Mouse (Mus musculus): ENCODE measurements around the gene Mydgf. TPM values are rescaled to one million over a fixed set of nuclear protein-coding genes. Genes with fewer than 3 reads are reported as not detected.

Mydgf gene
- 102 and 109 TPM in 2 replicates for polyA plus RNA-seq (2015; fragmentation: Nextera tagmentation; extraction: Ambion mirVana)

DNA sequence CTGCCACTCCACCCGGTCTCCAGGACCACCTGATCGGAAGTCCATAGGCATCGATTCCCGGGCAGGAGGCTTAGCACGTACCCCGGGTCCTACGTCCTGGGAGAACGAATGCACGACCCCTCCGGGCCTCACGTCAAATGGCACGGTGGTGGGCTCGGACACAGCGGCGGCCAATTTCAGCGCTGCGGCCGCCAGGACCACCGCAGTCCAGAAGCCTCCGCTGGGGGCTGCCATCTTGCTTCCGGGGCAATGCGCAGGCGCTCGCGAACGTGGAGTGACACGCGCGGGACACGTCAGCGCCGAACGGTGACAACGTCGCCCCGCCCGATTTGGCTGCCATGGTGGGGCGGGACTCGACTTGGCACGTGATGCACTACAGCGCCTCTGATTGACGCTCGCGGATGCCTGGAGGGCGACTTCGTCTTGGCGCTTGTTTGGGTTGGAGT lies at the start of gene Mydgf:
Gene Mydgf (minus strand): TSS at position 263 of the 446 bp plus-strand sequence.
- peak within 1 kb of the TSS; percentile 90 for H3K4me3 ChIP-seq (ENCODE audit: low read length)
- H3K9ac ChIP-seq (replicated peaks; ENCODE audit: low read length), result peak within 1 kb of the TSS; percentile 84
- H3K4me2 ChIP-seq (replicated peaks; ENCODE audit: low read depth, low read length), result peak within 1 kb of the TSS; percentile 79
- H3K27ac ChIP-seq (ENCODE audit: low read length), result peak within 1 kb of the TSS; percentile 73
- no peaks in the 10 kb centered on the region for H3K27me3 ChIP-seq (ENCODE audit: insufficient read depth, low read length)
- ATAC-seq (ENCODE audit: low FRiP score, low TSS enrichment), result peak; percentile 89
- under 1% methylated on average over 47 of the region's 47 CpGs for WGBS
- peaks cover 33% of the 10 kb centered on the region for H3K36me3 ChIP-seq (ENCODE audit: insufficient read depth, low read length)
- H3K9me3 ChIP-seq (ENCODE audit: low read length), result no peaks in the 10 kb centered on the region
- peaks cover 28% of the 10 kb centered on the region for H3K4me1 ChIP-seq (ENCODE audit: insufficient read depth, low read length)

- no peak overlapping the region for H3K4me3 ChIP-seq (ENCODE audit: low read length)
- no peaks in the 10 kb centered on the region for H3K27me3 ChIP-seq (ENCODE audit: insufficient read depth, low read length)
- no peak overlapping the region for H3K9ac ChIP-seq (replicated peaks; ENCODE audit: low read length)
- H3K36me3 ChIP-seq (ENCODE audit: insufficient read depth, low read length), result no peaks in the 10 kb centered on the region
- 62% methylated on average over 8 of the region's 8 CpGs for WGBS
- ATAC-seq (ENCODE audit: low FRiP score, low TSS enrichment), result no peak
- H3K9me3 ChIP-seq (ENCODE audit: low read length), result no peaks in the 10 kb centered on the region
- no peak overlapping the region for H3K27ac ChIP-seq (ENCODE audit: low read length)
- H3K4me2 ChIP-seq (replicated peaks; ENCODE audit: low read depth, low read length), result no peak overlapping the region
- H3K4me1 ChIP-seq (ENCODE audit: insufficient read depth, low read length), result peaks cover 3% of the 10 kb centered on the region; the same call in 1 of the 2 replicates
Measured at GRCm38 (mm10) chr17:56233389-56233788, 49.7 kb upstream of the Mydgf start.

DNA sequence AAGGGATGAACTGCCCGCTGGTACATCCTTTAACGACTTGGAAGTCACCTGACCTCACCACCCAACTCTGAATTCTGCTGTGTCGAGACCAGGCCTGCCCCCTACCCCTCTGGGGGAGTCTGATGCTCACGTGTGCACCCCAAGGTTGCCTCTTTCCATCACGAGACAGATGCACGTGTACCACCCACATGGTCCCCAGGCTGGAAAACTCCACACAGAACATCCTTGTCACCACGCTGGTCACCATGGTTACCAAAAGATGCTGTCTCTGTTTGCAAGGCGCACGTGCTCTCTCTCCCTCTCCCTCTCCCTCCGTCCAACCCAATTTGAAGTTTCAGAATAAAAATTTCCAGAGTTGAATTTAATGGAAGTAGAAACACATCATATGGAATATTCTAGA lies 46.2 kb upstream of the Mydgf start:
- no peak for ATAC-seq (ENCODE audit: low FRiP score, low TSS enrichment)
- H3K9me3 ChIP-seq (ENCODE audit: low read length), result no peaks in the 10 kb centered on the region
- no peak overlapping the region for H3K27ac ChIP-seq (ENCODE audit: low read length)
- H3K4me3 ChIP-seq (ENCODE audit: low read length), result no peak overlapping the region
- WGBS, result 59% methylated on average over 10 of the region's 10 CpGs
- H3K36me3 ChIP-seq (ENCODE audit: insufficient read depth, low read length), result no peaks in the 10 kb centered on the region
- H3K9ac ChIP-seq (replicated peaks; ENCODE audit: low read length), result no peak overlapping the region
- no peak overlapping the region for H3K4me2 ChIP-seq (replicated peaks; ENCODE audit: low read depth, low read length)
- H3K27me3 ChIP-seq (ENCODE audit: insufficient read depth, low read length), result no peaks in the 10 kb centered on the region
- H3K4me1 ChIP-seq (ENCODE audit: insufficient read depth, low read length), result peaks cover 3% of the 10 kb centered on the region; the same call in 1 of the 2 replicates

DNA sequence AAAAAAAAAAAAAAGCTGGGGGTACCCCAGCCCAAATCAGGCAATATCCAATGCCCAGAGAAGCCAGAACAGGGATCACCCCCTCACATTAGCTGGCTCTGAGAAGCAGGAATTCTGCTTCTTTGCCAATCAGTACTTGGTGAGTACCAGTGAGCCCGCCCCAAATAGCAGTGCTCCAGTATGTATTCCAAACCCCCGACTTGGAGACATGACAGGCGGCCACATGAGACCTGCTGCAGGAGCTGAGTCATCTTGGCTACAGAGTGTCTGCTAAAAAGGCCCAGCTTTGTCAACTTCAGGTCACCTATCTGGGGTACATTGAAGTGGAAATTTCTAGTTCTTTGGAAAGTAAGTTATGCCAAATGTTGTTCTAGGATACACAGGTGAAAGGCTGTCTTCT lies 42.8 kb upstream of the Mydgf start:
- no peak for ATAC-seq (ENCODE audit: low FRiP score, low TSS enrichment)
- no peaks in the 10 kb centered on the region for H3K27me3 ChIP-seq (ENCODE audit: insufficient read depth, low read length)
- 76% methylated on average over 3 of the region's 3 CpGs for WGBS
- H3K9me3 ChIP-seq (ENCODE audit: low read length), result no peaks in the 10 kb centered on the region
- H3K4me1 ChIP-seq (ENCODE audit: insufficient read depth, low read length), result no peaks in the 10 kb centered on the region
- no peak overlapping the region for H3K27ac ChIP-seq (ENCODE audit: low read length)
- H3K36me3 ChIP-seq (ENCODE audit: insufficient read depth, low read length), result no peaks in the 10 kb centered on the region
- no peak overlapping the region for H3K4me2 ChIP-seq (replicated peaks; ENCODE audit: low read depth, low read length)
- H3K4me3 ChIP-seq (ENCODE audit: low read length), result no peak overlapping the region
- H3K9ac ChIP-seq (replicated peaks; ENCODE audit: low read length), result no peak overlapping the region

DNA sequence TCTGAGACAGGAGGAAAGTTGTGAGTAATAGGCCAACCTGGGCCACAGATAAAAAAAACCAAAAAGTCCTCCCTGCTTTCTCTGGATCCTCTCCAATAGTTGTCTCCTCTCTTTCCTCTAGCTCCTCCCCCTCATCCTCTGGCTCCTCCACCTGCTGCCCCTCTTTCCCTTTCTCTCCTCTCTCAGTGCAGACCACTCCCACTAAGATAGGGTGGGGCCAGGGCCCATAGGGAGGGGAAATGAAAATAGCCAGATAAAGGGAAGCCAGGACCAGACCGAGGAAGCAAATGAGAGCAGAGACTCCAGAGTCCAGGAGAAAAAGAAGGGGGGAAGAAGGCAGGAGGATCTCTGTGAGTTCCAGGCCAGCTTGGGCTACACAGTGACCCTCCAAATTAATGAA lies 41.2 kb upstream of the Mydgf start:
- Histone ChIP-seq H3K4me2 (replicated peaks; ENCODE audit: low read depth, low read length) (no peak overlapping the region), H3K9me3 (ENCODE audit: low read length) (no peaks in the 10 kb centered on the region), H3K27ac (ENCODE audit: low read length) (no peak overlapping the region), H3K9ac (replicated peaks; ENCODE audit: low read length) (no peak overlapping the region), H3K27me3 (ENCODE audit: insufficient read depth, low read length) (no peaks in the 10 kb centered on the region), H3K4me3 (ENCODE audit: low read length) (no peak overlapping the region), H3K36me3 (ENCODE audit: insufficient read depth, low read length) (no peaks in the 10 kb centered on the region), H3K4me1 (ENCODE audit: insufficient read depth, low read length) (0 out of 2 replicates have a peak, but pooled peaks cover 3% of the 10 kb centered on the region)
- WGBS, result 17% methylated on average over 1 of the region's 1 CpGs
- ATAC-seq (ENCODE audit: low FRiP score, low TSS enrichment), result no peak

GRCm38 (mm10) chr17:56219805-56220204 lies 36.1 kb upstream of the Mydgf start:
- Histone ChIP-seq H3K27ac (ENCODE audit: low read length) (peak overlapping the region; percentile 14; the same call in 1 of the 2 replicates), H3K4me1 (ENCODE audit: insufficient read depth, low read length) (peaks cover 27% of the 10 kb centered on the region), H3K4me3 (ENCODE audit: low read length) (no peak overlapping the region), H3K36me3 (ENCODE audit: insufficient read depth, low read length) (0 out of 2 replicates have a peak, but pooled peaks cover 2% of the 10 kb centered on the region), H3K9ac (replicated peaks; ENCODE audit: low read length) (no peak overlapping the region), H3K27me3 (ENCODE audit: insufficient read depth, low read length) (no peaks in the 10 kb centered on the region), H3K9me3 (ENCODE audit: low read length) (no peaks in the 10 kb centered on the region), H3K4me2 (replicated peaks; ENCODE audit: low read depth, low read length) (no peak overlapping the region; the same call in 1 of the 2 replicates)
- no peak for ATAC-seq (ENCODE audit: low FRiP score, low TSS enrichment)
- WGBS, result 43% methylated on average over 3 of the region's 3 CpGs

DNA sequence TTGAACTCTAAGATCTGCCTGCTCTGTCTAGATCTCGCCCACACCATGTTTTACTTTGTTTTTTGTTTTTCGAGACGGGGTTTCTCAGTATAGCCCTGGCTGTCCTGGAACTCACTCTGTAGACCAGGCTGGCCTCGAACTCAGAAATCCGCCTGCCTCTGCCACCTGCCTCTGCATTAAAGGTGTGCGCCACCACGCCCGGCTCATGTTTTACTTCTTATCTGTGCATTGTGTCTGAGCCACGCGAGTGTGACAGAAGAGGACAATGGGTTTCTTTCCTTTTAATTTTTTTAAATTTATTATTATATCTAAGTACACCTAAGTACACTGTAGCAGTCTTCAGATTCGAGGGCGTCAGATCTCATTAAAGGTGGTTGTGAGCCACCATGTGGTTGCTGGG lies 35.5 kb upstream of the Mydgf start:
- peak overlapping the region; percentile 90 for H3K27ac ChIP-seq (ENCODE audit: low read length)
- peak overlapping the region; percentile 67 for H3K4me2 ChIP-seq (replicated peaks; ENCODE audit: low read depth, low read length)
- H3K36me3 ChIP-seq (ENCODE audit: insufficient read depth, low read length), result 0 out of 2 replicates have a peak, but pooled peaks cover 2% of the 10 kb centered on the region
- ATAC-seq (ENCODE audit: low FRiP score, low TSS enrichment), result no peak; the same call in 1 of the 2 replicates
- H3K9ac ChIP-seq (replicated peaks; ENCODE audit: low read length), result peak overlapping the region; percentile 92
- 43% methylated on average over 12 of the region's 12 CpGs for WGBS
- H3K4me1 ChIP-seq (ENCODE audit: insufficient read depth, low read length), result peaks cover 27% of the 10 kb centered on the region
- H3K4me3 ChIP-seq (ENCODE audit: low read length), result peak overlapping the region; percentile 87
- no peaks in the 10 kb centered on the region for H3K9me3 ChIP-seq (ENCODE audit: low read length)
- H3K27me3 ChIP-seq (ENCODE audit: insufficient read depth, low read length), result no peaks in the 10 kb centered on the region

DNA sequence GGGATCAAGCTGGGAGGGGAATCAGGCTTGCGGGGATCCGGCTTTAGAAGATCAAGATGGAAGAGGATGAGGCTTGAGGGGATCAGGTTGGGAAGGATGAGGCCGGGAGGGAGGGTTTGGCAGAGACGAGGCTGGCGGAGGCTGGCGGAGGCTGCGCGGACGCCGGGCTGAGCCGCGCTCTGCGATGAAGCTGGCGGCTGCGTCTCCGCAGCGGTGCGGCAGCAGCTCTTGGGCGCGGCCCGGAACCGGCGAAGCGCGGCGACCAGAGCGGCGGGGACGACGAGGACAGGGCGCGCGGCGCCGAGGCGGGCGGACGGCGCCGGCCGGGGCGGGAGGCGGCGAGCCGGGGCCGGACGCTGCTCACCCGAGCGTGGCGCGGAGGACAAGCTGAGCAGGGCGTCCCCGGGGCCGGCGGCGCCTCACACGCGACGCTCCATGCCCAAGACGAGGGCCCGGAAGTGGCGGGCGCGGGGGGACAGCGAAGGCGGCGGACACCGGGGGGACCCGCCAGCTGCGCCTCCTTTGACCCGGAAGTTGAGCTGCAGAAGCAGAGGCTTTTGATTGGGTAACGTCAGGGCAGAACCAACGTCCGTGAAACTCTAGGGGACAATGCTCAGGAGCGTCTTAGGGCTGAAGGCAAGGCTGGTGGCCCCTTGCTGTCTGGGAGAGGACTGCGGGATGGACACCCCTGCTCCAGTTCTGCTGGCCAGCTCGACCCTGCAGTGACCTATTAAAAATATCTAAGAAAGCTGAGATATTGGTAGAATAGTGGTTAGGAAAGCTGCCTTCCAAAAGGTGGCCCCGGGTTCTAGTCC lies 34.9 kb upstream of the Mydgf start, which contains the start of gene Dpp9:
Gene Dpp9 (minus strand): TSS at position 529 of the 815 bp plus-strand sequence.
- WGBS, result under 1% methylated on average over 65 of the region's 78 CpGs
- H3K4me2 ChIP-seq (replicated peaks; ENCODE audit: low read depth, low read length), result peak within 1 kb of the TSS; percentile 67
- H3K9me3 ChIP-seq (ENCODE audit: low read length), result no peaks in the 10 kb centered on the region
- H3K27me3 ChIP-seq (ENCODE audit: insufficient read depth, low read length), result no peaks in the 10 kb centered on the region
- H3K36me3 ChIP-seq (ENCODE audit: insufficient read depth, low read length), result 0 out of 2 replicates have a peak, but pooled peaks cover 2% of the 10 kb centered on the region
- peak within 1 kb of the TSS; percentile 92 for H3K9ac ChIP-seq (replicated peaks; ENCODE audit: low read length)
- H3K27ac ChIP-seq (ENCODE audit: low read length), result peak within 1 kb of the TSS; percentile 90
- H3K4me1 ChIP-seq (ENCODE audit: insufficient read depth, low read length), result peaks cover 27% of the 10 kb centered on the region
- H3K4me3 ChIP-seq (ENCODE audit: low read length), result peak within 1 kb of the TSS; percentile 87
- ATAC-seq (ENCODE audit: low FRiP score, low TSS enrichment), result peak; percentile 100

DNA sequence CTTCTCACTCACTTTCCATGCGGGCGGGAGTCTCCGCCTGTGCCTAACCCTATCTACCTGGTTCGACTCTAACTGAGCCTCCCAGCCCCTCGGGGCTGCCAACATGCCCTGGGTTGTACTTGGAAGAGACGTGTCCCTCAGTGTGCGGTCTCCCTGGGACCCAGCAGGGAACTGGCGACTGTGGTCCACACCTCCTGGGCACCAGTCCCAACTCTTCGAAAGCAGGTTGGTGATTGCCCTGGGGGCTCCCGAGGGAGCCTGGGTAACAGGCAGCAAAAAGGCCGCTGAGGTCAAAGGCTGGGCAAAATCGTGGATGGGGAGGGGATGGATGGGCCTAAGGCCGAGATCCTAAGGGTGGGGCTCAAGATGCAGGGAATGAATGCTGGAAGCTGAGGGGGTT lies 34.0 kb upstream of the Mydgf start:
- Histone ChIP-seq H3K27me3 (ENCODE audit: insufficient read depth, low read length) (no peaks in the 10 kb centered on the region), H3K36me3 (ENCODE audit: insufficient read depth, low read length) (0 out of 2 replicates have a peak, but pooled peaks cover 2% of the 10 kb centered on the region), H3K9ac (replicated peaks; ENCODE audit: low read length) (peak overlapping the region; percentile 92), H3K4me1 (ENCODE audit: insufficient read depth, low read length) (peaks cover 31% of the 10 kb centered on the region), H3K27ac (ENCODE audit: low read length) (no peak overlapping the region), H3K9me3 (ENCODE audit: low read length) (no peaks in the 10 kb centered on the region), H3K4me3 (ENCODE audit: low read length) (peak overlapping the region; percentile 87), H3K4me2 (replicated peaks; ENCODE audit: low read depth, low read length) (peak overlapping the region; percentile 67)
- WGBS, result 69% methylated on average over 13 of the region's 13 CpGs
- no peak for ATAC-seq (ENCODE audit: low FRiP score, low TSS enrichment)

- Histone ChIP-seq H3K9ac (replicated peaks; ENCODE audit: low read length) (no peak overlapping the region), H3K9me3 (ENCODE audit: low read length) (no peaks in the 10 kb centered on the region), H3K36me3 (ENCODE audit: insufficient read depth, low read length) (peaks cover 25% of the 10 kb centered on the region), H3K27ac (ENCODE audit: low read length) (no peak overlapping the region), H3K4me1 (ENCODE audit: insufficient read depth, low read length) (peaks cover 23% of the 10 kb centered on the region), H3K27me3 (ENCODE audit: insufficient read depth, low read length) (no peaks in the 10 kb centered on the region), H3K4me3 (ENCODE audit: low read length) (no peak overlapping the region), H3K4me2 (replicated peaks; ENCODE audit: low read depth, low read length) (no peak overlapping the region)
- 91% methylated on average over 1 of the region's 1 CpGs for WGBS
- no peak for ATAC-seq (ENCODE audit: low FRiP score, low TSS enrichment)
Measured at GRCm38 (mm10) chr17:56214229-56214628, 30.5 kb upstream of the Mydgf start.

Data from kidney, embryonic 16.5 days (tissue).